In the genomic region with DNA sequence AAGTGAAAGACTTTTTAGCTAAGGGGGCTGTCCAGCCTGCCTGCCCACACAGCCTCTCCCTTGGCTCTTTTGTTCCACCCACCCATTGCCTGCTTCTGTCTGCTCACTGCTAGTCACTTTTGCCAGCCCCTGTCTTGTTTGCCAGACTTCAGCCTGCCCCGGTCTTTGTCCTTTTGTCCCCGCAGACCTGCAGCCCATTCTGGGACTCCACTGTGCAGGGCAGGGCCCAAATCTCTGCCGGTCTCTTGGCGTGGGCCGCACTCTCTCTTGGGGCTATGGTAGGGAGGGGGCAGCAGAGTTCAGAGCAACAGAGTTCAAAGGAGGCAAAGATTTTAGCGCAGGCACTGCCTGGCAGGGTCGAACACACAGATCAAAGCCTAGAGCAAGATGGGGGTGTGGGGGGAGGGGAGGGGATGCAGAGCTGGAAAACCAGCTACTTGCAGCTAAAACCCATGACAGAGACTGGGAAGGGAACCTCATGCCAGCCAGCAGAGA, we compare ENCODE assay signal across 10 mouse cellular contexts. TPM values are rescaled to one million over a fixed set of nuclear protein-coding genes. Genes with fewer than 3 reads are reported as not detected.
DNase-seq lines count a peak whose midpoint lies in the region; ATAC-seq and TF ChIP-seq lines count a peak whose summit lies in the region.
"Had no signal": no experiment of that assay in that cellular context is flagged by ENCODE, and none has a peak within 500 bp of the region (broad histone marks: within the 10 kb centered on the region; RNA-seq: fewer than 3 reads in every experiment).

No protein-coding gene starts in this region.

- peak overlapping the region; percentile 53 for H3K4me2 ChIP-seq in forebrain, embryonic 16.5 days (ENCODE audit: low read length)
- H3K4me2 ChIP-seq in intestine, embryonic 16.5 days (ENCODE audit: low read depth, low read length) = peak overlapping the region; percentile 1; the same call in 1 of the 2 replicates
- peak overlapping the region; percentile 13; the same call in 1 of the 2 replicates for H3K4me2 ChIP-seq in liver, embryonic 14.5 days (ENCODE audit: low read depth)
- H3K4me2 ChIP-seq in stomach, embryonic 16.5 days (ENCODE audit: low read depth, low read length) = peak overlapping the region; percentile 40

- peak; percentile 5 for DNase-seq in kidney, adult 18-20 months
- DNase-seq in kidney, adult 11 months = no peak
- peak; percentile 27 for DNase-seq in adrenal gland, postnatal 14 days
- DNase-seq in liver, embryonic 14.5 days (ENCODE audit: low read depth in 3 of 3, low spot score in 3 of 3) = peak in 1 of 3 experiments; percentile 2
- DNase-seq in c-Kit-positive CD71-positive TER-119-positive erythroid progenitor cells, embryonic 14.5 days (ENCODE audit: low spot score) = no peak

- H3K27me3 ChIP-seq in forebrain, embryonic 16.5 days (replicated peaks; ENCODE audit: control insufficient read depth, insufficient read depth, low read length) = no peaks in the 10 kb centered on the region
- H3K27me3 ChIP-seq in intestine, embryonic 16.5 days (replicated peaks; ENCODE audit: control insufficient read depth, insufficient read depth, low read length) = no peaks in the 10 kb centered on the region
- H3K27me3 ChIP-seq in liver, embryonic 14.5 days (ENCODE audit: control insufficient read depth, insufficient read depth, low read length) = no peaks in the 10 kb centered on the region
- no peaks in the 10 kb centered on the region for H3K27me3 ChIP-seq in stomach, embryonic 16.5 days (ENCODE audit: control insufficient read depth, insufficient read depth, low read length)
- H3K27me3 ChIP-seq: Patski had no signal

- peak overlapping the region; percentile 26 for H3K4me3 ChIP-seq in forebrain, embryonic 16.5 days (replicated peaks; ENCODE audit: low read length)
- H3K4me3 ChIP-seq in intestine, embryonic 16.5 days (ENCODE audit: low read length) = no peak overlapping the region
- no peak overlapping the region for H3K4me3 ChIP-seq in liver, embryonic 14.5 days (ENCODE audit: insufficient read depth in 1 of 2, low read depth in 2 of 2, low read length in 2 of 2)
- peak overlapping the region; percentile 14; the same call in 1 of the 2 replicates for H3K4me3 ChIP-seq in stomach, embryonic 16.5 days (replicated peaks; ENCODE audit: low read length)

- 2% methylated on average over 7 of the region's 7 CpGs for WGBS in forebrain, embryonic 16.5 days
- WGBS in intestine, embryonic 16.5 days = 5% methylated on average over 7 of the region's 7 CpGs
- WGBS in liver, embryonic 14.5 days (ENCODE audit: insufficient replicate concordance) = 13% methylated on average over 7 of the region's 7 CpGs
- 3% methylated on average over 7 of the region's 7 CpGs for WGBS in stomach, embryonic 16.5 days

- no peaks in the 10 kb centered on the region for H3K9me3 ChIP-seq in forebrain, embryonic 16.5 days (ENCODE audit: control insufficient read depth, low read length)
- H3K9me3 ChIP-seq in intestine, embryonic 16.5 days (ENCODE audit: control insufficient read depth, low read length) = no peaks in the 10 kb centered on the region
- H3K9me3 ChIP-seq in liver, embryonic 14.5 days (ENCODE audit: control insufficient read depth, low read length) = no peaks in the 10 kb centered on the region
- no peaks in the 10 kb centered on the region for H3K9me3 ChIP-seq in stomach, embryonic 16.5 days (replicated peaks; ENCODE audit: control insufficient read depth, low read length)

- no peak for TF ChIP-seq EP300 in liver, embryonic 14.5 days (IDR thresholded peaks at IDR 0.05; ENCODE audit: low read depth)

- peak overlapping the region; percentile 66 for H3K27ac ChIP-seq in forebrain, embryonic 16.5 days (ENCODE audit: low read length)
- H3K27ac ChIP-seq in intestine, embryonic 16.5 days (ENCODE audit: low read length) = no peak overlapping the region
- no peak overlapping the region for H3K27ac ChIP-seq in liver, embryonic 14.5 days
- no peak overlapping the region for H3K27ac ChIP-seq in stomach, embryonic 16.5 days (ENCODE audit: low read length)

- peak overlapping the region; percentile 36 for H3K9ac ChIP-seq in forebrain, embryonic 16.5 days (replicated peaks; ENCODE audit: low read depth, low read length)
- H3K9ac ChIP-seq in intestine, embryonic 16.5 days (ENCODE audit: low read depth, low read length) = no peak overlapping the region
- no peak overlapping the region for H3K9ac ChIP-seq in liver, embryonic 14.5 days (replicated peaks)
- peak overlapping the region; percentile 58; the same call in 1 of the 2 replicates for H3K9ac ChIP-seq in stomach, embryonic 16.5 days (ENCODE audit: low read length)

- no peaks in the 10 kb centered on the region for H3K36me3 ChIP-seq in forebrain, embryonic 16.5 days (ENCODE audit: control insufficient read depth, insufficient read depth)
- no peaks in the 10 kb centered on the region for H3K36me3 ChIP-seq in intestine, embryonic 16.5 days (ENCODE audit: control insufficient read depth, insufficient read depth, low read length)
- no peaks in the 10 kb centered on the region for H3K36me3 ChIP-seq in liver, embryonic 14.5 days (replicated peaks; ENCODE audit: control insufficient read depth, insufficient read depth, low read depth)
- no peaks in the 10 kb centered on the region for H3K36me3 ChIP-seq in stomach, embryonic 16.5 days (ENCODE audit: control insufficient read depth, insufficient read depth, low read length)

- H3K4me1 ChIP-seq in forebrain, embryonic 16.5 days (replicated peaks; ENCODE audit: control insufficient read depth, insufficient read depth, low read length) = peaks cover 8% of the 10 kb centered on the region
- H3K4me1 ChIP-seq in intestine, embryonic 16.5 days (ENCODE audit: control insufficient read depth, insufficient read depth, low read length) = no peaks in the 10 kb centered on the region
- no peaks in the 10 kb centered on the region for H3K4me1 ChIP-seq in liver, embryonic 14.5 days (replicated peaks; ENCODE audit: control insufficient read depth in 2 of 2, insufficient read depth in 2 of 2, low read length in 1 of 2)
- no peaks in the 10 kb centered on the region for H3K4me1 ChIP-seq in stomach, embryonic 16.5 days (ENCODE audit: control insufficient read depth, insufficient read depth, low read length)

- no peak for TF ChIP-seq CTCF in liver, embryonic 14.5 days (IDR thresholded peaks at IDR 0.05; ENCODE audit: low read depth)

- peak; percentile 92 for ATAC-seq in forebrain, embryonic 16.5 days
- ATAC-seq in intestine, embryonic 16.5 days = peak; percentile 44; the same call in 1 of the 2 replicates
- peak; percentile 71 for ATAC-seq in liver, embryonic 14.5 days (ENCODE audit: insufficient read depth)
- ATAC-seq in stomach, embryonic 16.5 days (ENCODE audit: insufficient read depth, low FRiP score) = peak; percentile 58; the same call in 1 of the 2 replicates
- ATAC-seq: Patski had no signal

RNA-seq across cellular contexts. Expression of a gene that starts 11.2 kb away (rescaled TPM):
- total RNA-seq in adrenal gland, postnatal 14 days (2021) = not detected in 2 replicates
- polyA plus RNA-seq in forebrain, embryonic 16.5 days (2015; fragmentation: Nextera tagmentation; extraction: Ambion mirVana) = not detected in 2 replicates
- not detected in 2 replicates for polyA plus RNA-seq in intestine, embryonic 16.5 days (2015; fragmentation: Nextera tagmentation; extraction: Ambion mirVana)
- polyA plus RNA-seq in liver, embryonic 14.5 days (2012; rRNA removed) = not detected in 2 replicates
- not detected in 2 replicates for polyA plus RNA-seq in liver, embryonic 14.5 days (2014; fragmentation: Nextera tagmentation; extraction: Ambion mirVana)
- polyA plus RNA-seq in stomach, embryonic 16.5 days (2015; fragmentation: Nextera tagmentation; extraction: Ambion mirVana) = not detected in 2 replicates
- total RNA-seq: left cerebral cortex, postnatal 36 days had no signal
- polyA plus RNA-seq: Patski had no signal

RNA-seq across cellular contexts. Expression of a gene that starts 20.0 kb away (rescaled TPM):
- not detected in 2 replicates for total RNA-seq in adrenal gland, postnatal 14 days (2021)
- polyA plus RNA-seq in forebrain, embryonic 16.5 days (2015; fragmentation: Nextera tagmentation; extraction: Ambion mirVana) = not detected in 2 replicates
- not detected in 2 replicates for polyA plus RNA-seq in intestine, embryonic 16.5 days (2015; fragmentation: Nextera tagmentation; extraction: Ambion mirVana)
- not detected in 2 replicates for polyA plus RNA-seq in liver, embryonic 14.5 days (2012; rRNA removed)
- polyA plus RNA-seq in liver, embryonic 14.5 days (2014; fragmentation: Nextera tagmentation; extraction: Ambion mirVana) = not detected in 2 replicates
- not detected in 2 replicates for polyA plus RNA-seq in stomach, embryonic 16.5 days (2015; fragmentation: Nextera tagmentation; extraction: Ambion mirVana)
- total RNA-seq: left cerebral cortex, postnatal 36 days had no signal
- polyA plus RNA-seq: Patski had no signal

RNA-seq across cellular contexts. Expression of a gene that starts 37.9 kb away (rescaled TPM):
- total RNA-seq in adrenal gland, postnatal 14 days (2021) = not detected in 2 replicates
- polyA plus RNA-seq in forebrain, embryonic 16.5 days (2015; fragmentation: Nextera tagmentation; extraction: Ambion mirVana) = not detected in 2 replicates
- not detected in 2 replicates for polyA plus RNA-seq in intestine, embryonic 16.5 days (2015; fragmentation: Nextera tagmentation; extraction: Ambion mirVana)
- not detected in 2 replicates for polyA plus RNA-seq in liver, embryonic 14.5 days (2012; rRNA removed)
- polyA plus RNA-seq in liver, embryonic 14.5 days (2014; fragmentation: Nextera tagmentation; extraction: Ambion mirVana) = not detected in 2 replicates
- polyA plus RNA-seq in stomach, embryonic 16.5 days (2015; fragmentation: Nextera tagmentation; extraction: Ambion mirVana) = not detected in 2 replicates
- total RNA-seq: left cerebral cortex, postnatal 36 days had no signal
- polyA plus RNA-seq: Patski had no signal

Comparison
In these comparisons a context has a peak if more than half of its experiments do, and no peak if none do; other contexts are left out.
1. DNase-seq: peak in kidney, adult 18-20 months (single experiment) and adrenal gland, postnatal 14 days (single experiment); none in kidney, adult 11 months (single experiment) and c-Kit-positive CD71-positive TER-119-positive erythroid progenitor cells, embryonic 14.5 days (single experiment).
2. H3K4me2 ChIP-seq: peak in every context shown above with its lines; median percentile 53 in forebrain, embryonic 16.5 days; 40 in stomach, embryonic 16.5 days; 13 in liver, embryonic 14.5 days; 1 in intestine, embryonic 16.5 days.
3. H3K4me3 ChIP-seq: peak in forebrain, embryonic 16.5 days (single experiment) and stomach, embryonic 16.5 days (single experiment); none in intestine, embryonic 16.5 days (single experiment) and liver, embryonic 14.5 days (0 of 2).
4. H3K9ac ChIP-seq: peak in forebrain, embryonic 16.5 days (single experiment) and stomach, embryonic 16.5 days (single experiment); none in intestine, embryonic 16.5 days (single experiment) and liver, embryonic 14.5 days (single experiment).
5. Peak in every context shown above with its lines, with median percentiles within 50 percentile points of each other: ATAC-seq.